ENCODE assay signal across 7 mouse cellular contexts in the genomic region with DNA sequence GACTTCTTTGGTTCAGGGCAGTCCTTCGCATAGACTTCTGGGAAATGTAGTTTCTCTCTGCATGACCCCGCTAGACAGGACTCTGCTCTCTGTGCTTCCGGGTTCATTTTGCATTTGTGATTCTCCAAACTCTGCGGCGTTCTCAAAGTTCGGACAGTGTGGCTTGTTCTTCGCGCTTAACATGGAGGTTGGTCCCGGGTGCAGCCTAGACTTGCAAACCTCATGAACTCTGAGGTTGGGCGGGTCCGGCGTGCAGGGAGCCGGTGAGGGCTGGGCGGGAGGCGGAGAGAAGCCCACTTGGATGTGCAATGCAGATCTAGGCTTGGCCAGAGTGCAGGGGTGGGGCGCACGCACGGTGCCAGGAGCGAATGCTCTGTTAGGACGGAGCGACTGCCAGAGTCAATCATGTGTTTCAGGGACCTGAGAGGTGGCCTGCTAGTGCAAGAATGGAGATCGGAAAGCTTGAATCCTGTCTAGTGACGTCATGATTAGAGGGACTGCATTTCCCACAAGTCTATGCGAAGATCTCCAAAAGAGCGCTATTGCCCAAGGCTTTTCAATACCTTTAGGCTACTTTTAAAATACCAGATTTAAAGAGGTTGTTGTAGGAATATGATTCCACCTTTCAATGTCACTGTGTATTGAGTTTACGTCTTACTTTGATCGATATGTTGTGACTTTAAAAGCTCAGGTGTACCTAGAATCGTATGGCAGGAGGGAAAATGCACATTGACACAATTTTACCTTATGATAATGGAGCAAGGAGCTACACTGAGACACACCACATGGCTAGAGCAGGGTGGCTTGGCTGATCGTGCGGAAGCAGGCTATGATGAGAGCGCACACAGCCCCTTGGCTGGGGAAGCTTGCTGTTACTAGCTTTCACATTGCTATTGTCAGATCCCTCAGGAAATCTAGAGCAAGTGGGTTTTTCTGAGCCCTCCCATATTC. TPM values are rescaled to one million over a fixed set of nuclear protein-coding genes. Genes with fewer than 3 reads are reported as not detected.
DNase-seq lines count a peak whose midpoint lies in the region; ATAC-seq lines count a peak whose summit lies in the region.

Gene Zfp273 (plus strand): TSS at position 31 of the 951 bp plus-strand sequence.

- intact Hi-C loops in gastrocnemius, postnatal 14 days (cut with DNase I; ENCODE audit: low total_unique reads) = no loop called here
- intact Hi-C loops in left cerebral cortex, postnatal 10 days (cut with DNase I) = loop anchor here (10.0 kb wide), 1 partner anchor 59 kb away; the partner anchor contains the start of gene Zfp85

- peak; percentile 83 to 95 for DNase-seq in adrenal gland, adult (ENCODE audit: inconsistent age in 2 of 2, low spot score in 1 of 2)
- DNase-seq in embryo, embryonic 10 days (ENCODE audit: low spot score) = peak; percentile 88
- peak; percentile 56 for DNase-seq in gastrocnemius, postnatal 14 days
- peak; percentile 67 to 81 for DNase-seq in left cerebral cortex, postnatal 10 days (ENCODE audit: extremely low spot score in 1 of 2, low spot score in 2 of 2)
- DNase-seq in right cerebral cortex, postnatal 25 days = peak; percentile 79

- ATAC-seq in inflammation-experienced regulatory T-cells, adult 6 months = peak; percentile 96
- peak; percentile 98 for ATAC-seq in megakaryocyte-erythroid progenitor cell, adult 5-6 weeks (replicated peaks; ENCODE audit: low FRiP score, low TSS enrichment, poor library complexity, severe bottlenecking)

RNA-seq across cellular contexts. Expression of gene Zfp273, which starts in this region (rescaled TPM):
- total RNA-seq in gastrocnemius, postnatal 14 days (2021) = 1 to 10 TPM in 1 of 2 experiments, under 1 TPM in 1; 0.93 to 1.9 TPM
- polyA plus RNA-seq in inflammation-experienced regulatory T-cells, adult 6 months (2017; shearing (Covaris generic)) = 1 to 10 TPM; 5.7 to 9.0 (median 7.3) TPM
- total RNA-seq in left cerebral cortex, postnatal 10 days (2021) = 1 to 10 TPM; 7.4 to 8.4 TPM
- 3.1 and 5.3 TPM in 2 replicates for total RNA-seq in megakaryocyte-erythroid progenitor cell, adult 5-6 weeks (2014; fragmentation: Nextera tagmentation)
- total RNA-seq in megakaryocyte-erythroid progenitor cell, adult 5-6 weeks (2017) = 2.2 and 8.7 TPM in 2 replicates

Comparison
In these comparisons a context has a peak if more than half of its experiments do, and no peak if none do; other contexts are left out.
1. Peak in every context shown above with its lines: DNase-seq and ATAC-seq.